Mouse (Mus musculus): ENCODE measurements around the gene Pigq.

- TF ChIP-seq POLR2A (IDR thresholded peaks at IDR 0.05; ENCODE audit: borderline replicate concordance, insufficient read depth, low read length), result no peak
- TF ChIP-seq CTCF (IDR thresholded peaks at IDR 0.05; ENCODE audit: borderline replicate concordance, insufficient read depth, low read depth, low read length), result no peak
These were observed 36.1 kb upstream of the Pigq start for GRCm38 (mm10) chr17:25980854-25981253.
